Mouse (Mus musculus) bone marrow, adult 2 months (tissue): Measurements from ENCODE around the gene Prl3d1. TPM values are rescaled to one million over a fixed set of nuclear protein-coding genes. Genes with fewer than 3 reads are reported as not detected.
"Not testable (repeated sequence)": the region's sequence is repeated elsewhere in the genome, so short reads cannot be mapped to it uniquely, and the experiment has no call there.

ENCODE experiments used
- H3K27ac ChIP-seq: fragments of 200-500 bp; 2 replicates; pipeline ENCODE4 v1.5.1; 2012; ENCODE audit warnings: low read depth, mild to moderate bottlenecking, control low read depth, inconsistent platforms, low read length; ENCODE audit not compliant: control insufficient read depth, poor library complexity, insufficient read depth
- H3K4me1 ChIP-seq: fragments of 200-500 bp; 2 replicates; pipeline ENCODE4 v1.6.1; 2011; ENCODE audit warnings: low read length; ENCODE audit not compliant: control insufficient read depth, insufficient read depth
- H3K4me3 ChIP-seq: fragments of 200-500 bp; replicated peaks from 2 replicates; pipeline ENCODE3; 2011; ENCODE audit warnings: mild to moderate bottlenecking, low read depth, low read length, control low read depth; ENCODE audit not compliant: control insufficient read depth
- CTCF ChIP-seq: fragments of 200-500 bp; IDR thresholded peaks from 2 replicates; pipeline ENCODE4 v1.5.1; 2011; ENCODE audit warnings: low read length, control low read depth; ENCODE audit not compliant: control insufficient read depth, insufficient read depth
- POLR2A ChIP-seq: fragments of 200-500 bp; IDR thresholded peaks from 2 replicates; pipeline ENCODE4 v1.6.1; 2011; ENCODE audit warnings: low read depth, mild to moderate bottlenecking, control low read depth, low read length, borderline replicate concordance; ENCODE audit not compliant: control insufficient read depth
- WGBS: fragments of 180-500 bp; shearing (Covaris S2); methylation state at CpG from one replicate; pipeline ENCODE4 v1.1.7; 2018; 5-methylcytosine and 5-hydroxymethylcytosine counted together
- polyA plus RNA-seq: library from polyadenylated mRNA; stranded (reverse); fragments of >200 nt; gene quantifications from 2 replicates; pipeline ENCODE4 v1.2.4, GENCODE M21; 2011; ENCODE audit warnings: low replicate concordance; ENCODE audit not compliant: missing spikeins, insufficient read depth, insufficient read length

Gene Prl3d1
- not detected in 2 replicates for polyA plus RNA-seq

GRCm38 (mm10) chr13:27093890-27094289, at the start of gene Prl3d1:
Gene Prl3d1 (plus strand): TSS chr13:27094190.
- not testable (repeated sequence) for H3K27ac ChIP-seq, H3K4me1 ChIP-seq, H3K4me3 ChIP-seq
- WGBS: 78% methylated on average over 5 of the region's 5 CpGs

- WGBS: 74% methylated on average over 1 of the region's 1 CpGs
- Histone ChIP-seq H3K27ac (no peak within 1 kb of the TSS), H3K4me1 (no peaks in the 10 kb centered on the region), H3K4me3 (no peak within 1 kb of the TSS)
- no peak for TF ChIP-seq CTCF
- TF ChIP-seq POLR2A: no peak
Measured at GRCm38 (mm10) chr13:27057270-27057669, 36.7 kb upstream of the Prl3d1 start, which contains the start of gene Prl. Gene Prl (plus strand): TSS chr13:27057570.

GRCm38 (mm10) chr13:27059177-27059576, 34.8 kb upstream of the Prl3d1 start:
- WGBS: 80% methylated on average over 7 of the region's 7 CpGs
- H3K4me3 ChIP-seq: no peak overlapping the region
- no peaks in the 10 kb centered on the region for H3K4me1 ChIP-seq
- TF ChIP-seq CTCF (no peak), POLR2A (no peak)
- no peak overlapping the region for H3K27ac ChIP-seq

- WGBS: 74% methylated on average over 4 of the region's 4 CpGs
- not testable (repeated sequence) for H3K4me3 ChIP-seq, H3K4me1 ChIP-seq, H3K27ac ChIP-seq
Measured at GRCm38 (mm10) chr13:27121398-27121797, 27.4 kb downstream of the Prl3d1 start, which contains the start of gene Prl3d2. Gene Prl3d2 (plus strand): TSS chr13:27121698.

GRCm38 (mm10) chr13:27148264-27148663, 54.3 kb downstream of the Prl3d1 start:
- Histone ChIP-seq H3K4me3 (no peak overlapping the region), H3K27ac (no peak overlapping the region), H3K4me1 (no peaks in the 10 kb centered on the region)
- WGBS: 50% methylated on average over 1 of the region's 1 CpGs
- TF ChIP-seq CTCF: no peak
- no peak for TF ChIP-seq POLR2A

Other genes starting within 250 kb of the Prl3d1 start
- gene Prl, start 36.6 kb upstream of the Prl3d1 start, polyA plus RNA-seq: 2.1 TPM in 1 of 2 replicates, not detected in the other
- not detected in 2 replicates for gene Prl3d2, start 27.5 kb downstream of the Prl3d1 start, polyA plus RNA-seq
- gene Prl3d3, start 62.6 kb downstream of the Prl3d1 start, polyA plus RNA-seq: not detected in 2 replicates
- not detected in 2 replicates for gene Prl3c1, start 102.5 kb downstream of the Prl3d1 start, polyA plus RNA-seq
- not detected in 2 replicates for gene Prl3b1, start 147.7 kb downstream of the Prl3d1 start, polyA plus RNA-seq
- 1.3 TPM in 1 of 2 replicates, not detected in the other for gene Prl3a1, start 165.2 kb downstream of the Prl3d1 start, polyA plus RNA-seq
- gene Prl6a1, start 218.4 kb downstream of the Prl3d1 start, polyA plus RNA-seq: not detected in 2 replicates